ENCODE assay signal across 18 mouse cellular contexts in genomic region chr14:73252276-73252675, GRCm38 (mm10). TPM values are rescaled to one million over a fixed set of nuclear protein-coding genes. Genes with fewer than 3 reads are reported as not detected.
A peak's percentile ranks its signal among the peaks of the same experiment; 100 is the strongest.
DNase-seq lines count a peak whose midpoint lies in the region; ATAC-seq and TF ChIP-seq lines count a peak whose summit lies in the region.
"Had no signal": no experiment of that assay in that cellular context is flagged by ENCODE, and none has a peak within 500 bp of the region (broad histone marks: within the 10 kb centered on the region; RNA-seq: fewer than 3 reads in every experiment).

No protein-coding gene starts in this region.

- H3K9ac ChIP-seq in heart, postnatal 0 days (replicated peaks; ENCODE audit: low read depth, low read length): no peak overlapping the region
- no peak overlapping the region for H3K9ac ChIP-seq in liver, postnatal 0 days (replicated peaks)
- H3K9ac ChIP-seq: heart, embryonic 15.5 days; hindbrain, embryonic 15.5 days had no signal

- no peaks in the 10 kb centered on the region for H3K27me3 ChIP-seq in heart, postnatal 0 days (ENCODE audit: control insufficient read depth, insufficient read depth, low read length)
- H3K27me3 ChIP-seq in liver, postnatal 0 days (ENCODE audit: insufficient read depth, low read length): no peaks in the 10 kb centered on the region
- H3K27me3 ChIP-seq: heart, embryonic 15.5 days; hindbrain, embryonic 15.5 days; Patski had no signal

- no peak for DNase-seq in heart, postnatal 0 days (ENCODE audit: low spot score)
- no peak for DNase-seq in heart, postnatal 36 days
- DNase-seq in layer of hippocampus, adult 2 months (ENCODE audit: low spot score in 2 of 2): peak in 1 of 2 experiments; percentile 23
- DNase-seq in layer of hippocampus, adult 8-10 months (ENCODE audit: low spot score in 2 of 2): no peak
- no peak for DNase-seq in liver, postnatal 0 days
- DNase-seq in left cerebral cortex, postnatal 36 days (ENCODE audit: low spot score in 2 of 2): no peak
- DNase-seq: cerebellum, postnatal 14 days; kidney, adult 8-10 months; layer of hippocampus, postnatal 36 days; lung, adult 2 months; lung, postnatal 36 days; thymus, postnatal 36 days had no signal

- ATAC-seq in heart, postnatal 0 days (ENCODE audit: insufficient read depth, low read depth): no peak
- no peak for ATAC-seq in liver, postnatal 0 days
- no peak for ATAC-seq in granulocyte monocyte progenitor cell, adult 5-6 weeks (replicated peaks; ENCODE audit: poor library complexity, severe bottlenecking)
- ATAC-seq: activated CD4-positive, CD25-positive, alpha-beta regulatory T cell, adult 4 months; Patski had no signal

- H3K27ac ChIP-seq in heart, postnatal 0 days (ENCODE audit: low read depth): peak overlapping the region; percentile 58
- H3K27ac ChIP-seq in layer of hippocampus, adult 2 months: peak overlapping the region; percentile 70
- peak overlapping the region; percentile 74 for H3K27ac ChIP-seq in brown adipose tissue, adult 24 weeks (replicated peaks; ENCODE audit: low read depth, low read length)
- H3K27ac ChIP-seq in liver, postnatal 0 days (ENCODE audit: low read depth): peak overlapping the region; percentile 68
- H3K27ac ChIP-seq: heart, embryonic 15.5 days; hindbrain, embryonic 15.5 days had no signal

- no peaks in the 10 kb centered on the region for H3K36me3 ChIP-seq in heart, postnatal 0 days (replicated peaks; ENCODE audit: control insufficient read depth, insufficient read depth, low read length)
- peaks cover 3% of the 10 kb centered on the region for H3K36me3 ChIP-seq in liver, postnatal 0 days (replicated peaks; ENCODE audit: insufficient read depth, low read length)
- H3K36me3 ChIP-seq: heart, embryonic 15.5 days; hindbrain, embryonic 15.5 days had no signal

- no peaks in the 10 kb centered on the region for H3K4me1 ChIP-seq in heart, postnatal 0 days (ENCODE audit: control insufficient read depth, insufficient read depth)
- peaks cover 17% of the 10 kb centered on the region for H3K4me1 ChIP-seq in brown adipose tissue, adult 24 weeks (ENCODE audit: control insufficient read depth, insufficient read depth, insufficient read length, low read length)
- peaks cover 13% of the 10 kb centered on the region for H3K4me1 ChIP-seq in liver, postnatal 0 days (ENCODE audit: insufficient read depth)
- H3K4me1 ChIP-seq: heart, embryonic 15.5 days; hindbrain, embryonic 15.5 days had no signal

- TF ChIP-seq EP300 in heart, postnatal 0 days (IDR thresholded peaks at IDR 0.05; ENCODE audit: low read depth): no peak
- TF ChIP-seq EP300 in liver, postnatal 0 days (IDR thresholded peaks at IDR 0.05; ENCODE audit: low read depth): no peak

- TF ChIP-seq CTCF in heart, postnatal 0 days (IDR thresholded peaks at IDR 0.05; ENCODE audit: low read depth): no peak
- TF ChIP-seq CTCF in layer of hippocampus, adult 2 months (conservative IDR thresholded peaks at IDR 0.05): no peak
- no peak for TF ChIP-seq CTCF in liver, postnatal 0 days (IDR thresholded peaks at IDR 0.05; ENCODE audit: low read depth)

- no peak overlapping the region for H3K4me2 ChIP-seq in heart, postnatal 0 days (ENCODE audit: low read depth, low read length)
- no peak overlapping the region for H3K4me2 ChIP-seq in liver, postnatal 0 days (ENCODE audit: low read depth, low read length)
- H3K4me2 ChIP-seq: heart, embryonic 15.5 days; hindbrain, embryonic 15.5 days had no signal

- no peaks in the 10 kb centered on the region for H3K9me3 ChIP-seq in heart, postnatal 0 days (replicated peaks; ENCODE audit: control insufficient read depth, low read length)
- H3K9me3 ChIP-seq in liver, postnatal 0 days (ENCODE audit: low read length): no peaks in the 10 kb centered on the region
- H3K9me3 ChIP-seq: heart, embryonic 15.5 days; hindbrain, embryonic 15.5 days had no signal

- intact Hi-C loops in heart, postnatal 36 days (cut with DNase I): no loop called here
- intact Hi-C loops in left cerebral cortex, postnatal 36 days (cut with DNase I): no loop called here

- WGBS in heart, postnatal 0 days: 82% methylated on average over 2 of the region's 2 CpGs
- WGBS in liver, postnatal 0 days (ENCODE audit: insufficient replicate concordance): 88% methylated on average over 2 of the region's 2 CpGs

- H3K4me3 ChIP-seq in heart, postnatal 0 days (ENCODE audit: low read depth, low read length): no peak overlapping the region
- H3K4me3 ChIP-seq in layer of hippocampus, adult 2 months: no peak overlapping the region
- H3K4me3 ChIP-seq in brown adipose tissue, adult 24 weeks (ENCODE audit: insufficient read depth, low read depth, low read length): no peak overlapping the region
- no peak overlapping the region for H3K4me3 ChIP-seq in liver, postnatal 0 days (ENCODE audit: low read depth, low read length)
- H3K4me3 ChIP-seq: heart, embryonic 15.5 days; hindbrain, embryonic 15.5 days had no signal

RNA-seq across cellular contexts. Expression of gene Lpar6, which starts 14.6 kb away (rescaled TPM):
- 6.6 and 7.0 TPM in 2 replicates for total RNA-seq in heart, postnatal 0 days (2014; rRNA removed; ENCODE audit: low replicate concordance)
- 7.2 and 7.8 TPM in 2 replicates for polyA plus RNA-seq in heart, postnatal 0 days (2015; fragmentation: Nextera tagmentation; extraction: Ambion mirVana)
- total RNA-seq in heart, postnatal 36 days (2021): 1 to 10 TPM; 2.4 to 4.6 TPM
- 1 to 10 TPM; 1.7 to 1.9 TPM for total RNA-seq in layer of hippocampus, adult 2 months (2021)
- 1 to 10 TPM; 1.1 to 2.4 (median 2.0) TPM for total RNA-seq in layer of hippocampus, adult 8-10 months (2022)
- polyA plus RNA-seq in brown adipose tissue, adult 24 weeks (2012; ENCODE audit: insufficient read depth, insufficient read length, missing spikeins): 15.0 and 19.7 TPM in 2 replicates
- polyA plus RNA-seq in liver, postnatal 0 days (2015; fragmentation: Nextera tagmentation; extraction: Ambion mirVana): 12.2 and 12.9 TPM in 2 replicates
- total RNA-seq in granulocyte monocyte progenitor cell, adult 5-6 weeks (2014; fragmentation: Nextera tagmentation): 11.4 and 14.7 TPM in 2 replicates
- total RNA-seq in granulocyte monocyte progenitor cell, adult 5-6 weeks (2017): 12.9 and 14.8 TPM in 2 replicates
- total RNA-seq in left cerebral cortex, postnatal 36 days (2021): 1 to 10 TPM; 1.3 to 1.6 TPM
